Mouse (Mus musculus): Measurements from ENCODE around the gene Clec4b1.
"Not testable (repeated sequence)": the region's sequence is repeated elsewhere in the genome, so short reads cannot be mapped to it uniquely, and the experiment has no call there.

Gene Clec4b1

DNA sequence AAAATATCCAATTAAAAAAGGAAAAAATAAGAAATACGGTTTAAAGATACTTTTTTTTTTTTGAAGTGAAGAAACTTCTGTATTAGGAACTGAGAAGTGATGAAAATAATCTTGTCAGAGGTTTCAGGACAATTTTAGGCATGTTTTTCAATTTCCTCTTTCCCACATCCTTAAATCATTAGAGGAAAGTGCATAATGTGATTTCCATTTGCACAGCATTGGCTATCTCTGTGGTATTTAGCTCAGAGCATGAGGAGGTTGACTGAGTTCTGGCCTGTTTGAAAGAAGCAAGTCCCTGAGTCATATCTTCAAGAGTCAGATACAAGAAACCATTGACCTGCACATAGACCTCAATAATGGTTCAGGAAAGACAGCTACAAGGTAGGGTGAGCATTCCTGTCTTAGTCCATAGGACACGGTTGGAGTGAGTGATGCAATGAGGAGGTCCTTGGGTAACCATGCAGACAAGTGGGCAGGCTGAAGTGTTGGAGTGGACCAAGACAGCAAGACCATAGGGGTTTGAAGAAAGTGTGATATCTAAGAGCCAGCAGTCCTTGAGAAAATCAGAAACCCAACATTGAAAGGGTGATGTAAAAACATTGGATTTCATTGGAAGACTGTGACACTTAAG is at the start of gene Clec4b1:
Gene Clec4b1, plus strand, starts transcription at position 221 of the 631 bp plus-strand sequence.
- in situ Hi-C loops (cut with MboI, MseI), result no loop called here

DNA sequence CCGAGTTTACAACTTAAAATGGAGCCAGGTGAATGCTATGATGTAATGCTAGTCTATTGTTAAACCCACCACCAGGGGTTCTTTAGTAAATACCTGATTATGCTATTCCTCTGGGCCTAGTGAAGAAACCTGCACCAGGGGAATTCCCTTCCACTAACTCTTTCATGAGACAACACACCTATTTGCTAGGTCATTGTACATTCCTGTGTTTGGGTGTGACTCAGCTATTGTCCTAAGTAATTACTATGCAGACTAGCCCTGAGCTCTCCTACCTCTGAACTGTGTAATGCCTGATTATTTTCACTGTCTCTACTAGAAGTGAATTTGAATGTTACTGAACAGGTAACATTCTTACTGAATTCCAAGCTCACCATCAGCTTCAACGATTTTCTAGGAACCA is 45.1 kb upstream of the Clec4b1 start:
- in situ Hi-C loops (cut with MboI, MseI), result not testable (repeated sequence)

DNA sequence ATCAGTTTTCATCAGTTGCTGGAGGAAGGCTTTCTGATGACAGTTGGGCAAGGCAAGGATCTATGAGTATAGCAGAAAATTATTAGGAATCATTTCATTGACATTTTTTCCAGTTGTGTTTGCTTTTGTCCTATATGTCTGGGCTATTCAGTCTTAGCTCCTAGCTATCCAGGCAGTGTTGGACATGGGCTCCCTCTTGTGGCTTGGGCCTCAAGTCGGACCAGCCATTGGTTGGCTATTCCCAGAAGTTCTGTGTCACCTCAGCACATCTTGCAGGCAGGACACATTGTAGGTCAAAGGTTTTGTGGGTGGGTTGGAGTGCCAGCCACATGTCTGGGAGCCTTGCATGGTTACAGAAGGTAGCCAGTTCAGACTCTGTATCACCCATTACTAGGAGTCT is 44.2 kb upstream of the Clec4b1 start:
- in situ Hi-C loops (cut with MboI, MseI), result no loop called here

DNA sequence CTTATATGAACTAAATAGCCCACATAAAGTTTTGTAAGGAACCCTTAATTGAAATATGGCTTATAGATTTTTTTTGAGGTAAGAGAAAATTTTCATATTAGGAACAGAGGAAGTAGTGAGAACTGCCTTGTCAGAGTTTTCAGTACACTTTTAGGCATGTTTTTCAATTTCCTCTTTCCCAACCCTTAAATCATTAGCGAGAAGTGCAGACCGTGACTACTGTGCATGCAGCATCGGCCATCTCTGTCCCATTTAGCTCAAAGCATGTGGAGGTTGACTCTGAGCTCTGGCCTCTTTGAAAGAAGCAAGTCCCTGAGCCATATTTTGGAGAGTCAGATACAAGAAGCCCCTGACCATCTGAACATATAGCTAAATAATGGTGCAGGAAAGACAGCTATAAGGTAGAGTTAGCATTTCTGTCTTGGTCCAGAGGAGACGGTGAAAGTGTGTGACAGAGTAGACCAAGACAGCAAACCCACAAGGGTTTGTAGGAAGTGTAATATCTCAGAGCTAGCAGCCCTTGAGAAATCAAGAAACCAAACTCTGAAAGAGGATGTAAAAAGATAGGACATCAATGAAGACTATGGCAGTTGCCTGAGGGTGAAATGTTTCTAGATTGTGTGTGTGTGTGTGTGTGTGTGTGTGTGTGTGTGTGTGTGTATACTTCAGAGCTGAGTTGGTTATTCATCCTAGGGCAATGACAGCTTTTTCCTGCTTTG is 45.5 kb downstream of the Clec4b1 start:
- in situ Hi-C loops (cut with MboI, MseI), result no loop called here

DNA sequence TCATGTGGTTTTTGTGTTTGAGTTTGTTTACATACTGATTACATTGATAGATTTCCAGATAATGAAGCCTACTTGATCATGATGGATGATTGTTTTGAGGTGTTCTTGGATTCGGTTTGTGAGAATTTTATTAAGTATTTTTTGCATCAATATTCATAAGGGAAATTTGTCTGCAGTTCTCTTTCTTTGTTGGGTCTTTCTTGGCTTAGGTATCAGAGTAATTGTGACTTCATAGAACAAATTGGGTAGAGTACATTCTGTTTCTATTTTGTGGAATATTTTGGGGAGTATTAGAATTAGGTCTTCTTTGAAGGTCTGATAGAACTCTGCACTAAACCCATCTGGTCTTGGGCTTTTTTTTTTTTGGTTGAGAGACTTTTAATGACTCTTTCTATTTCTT is 56.4 kb downstream of the Clec4b1 start, which contains the start of gene Clec4a2:
Gene Clec4a2, plus strand, starts transcription at position 301 of the 400 bp plus-strand sequence.
- in situ Hi-C loops (cut with MboI, MseI), result not testable (repeated sequence)

Data from T-helper 2 cell (primary cell).